Comparison of ENCODE assay signal across 12 mouse cellular contexts in genomic region chr2:128295018-128295424, GRCm38 (mm10).
A peak's percentile ranks its signal among the peaks of the same experiment; 100 is the strongest.
DNase-seq lines count a peak whose midpoint lies in the region; ATAC-seq and TF ChIP-seq lines count a peak whose summit lies in the region.
"Had no signal": no experiment of that assay in that cellular context is flagged by ENCODE, and none has a peak within 500 bp of the region (broad histone marks: within the 10 kb centered on the region; RNA-seq: fewer than 3 reads in every experiment).

No protein-coding gene starts in this region.

- H3K27ac ChIP-seq in liver, postnatal 0 days (ENCODE audit: low read depth), result no peak overlapping the region
- H3K27ac ChIP-seq: embryonic facial prominence, embryonic 10.5 days; heart, embryonic 13.5 days had no signal

- peaks cover 13% of the 10 kb centered on the region for H3K4me1 ChIP-seq in liver, postnatal 0 days (ENCODE audit: insufficient read depth)

- no peaks in the 10 kb centered on the region for H3K9me3 ChIP-seq in liver, postnatal 0 days (ENCODE audit: low read length)

- peak; percentile 29; the same call in 1 of the 2 replicates for ATAC-seq in liver, postnatal 0 days
- ATAC-seq: forebrain, postnatal 0 days had no signal

- H3K4me3 ChIP-seq in C2C12 (ENCODE audit: insufficient read depth, poor library complexity, severe bottlenecking), result no peak overlapping the region
- no peak overlapping the region for H3K4me3 ChIP-seq in liver, postnatal 0 days (ENCODE audit: low read depth, low read length)
- H3K4me3 ChIP-seq: embryonic facial prominence, embryonic 10.5 days; heart, embryonic 13.5 days had no signal

- H3K36me3 ChIP-seq in C2C12 (ENCODE audit: control insufficient read depth, insufficient read depth), result no peaks in the 10 kb centered on the region
- no peaks in the 10 kb centered on the region for H3K36me3 ChIP-seq in liver, postnatal 0 days (replicated peaks; ENCODE audit: insufficient read depth, low read length)
- H3K36me3 ChIP-seq: embryonic facial prominence, embryonic 10.5 days; heart, embryonic 13.5 days had no signal

- WGBS in liver, postnatal 0 days (ENCODE audit: insufficient replicate concordance), result 26% methylated on average over 11 of the region's 11 CpGs

- no peak overlapping the region for H3K4me2 ChIP-seq in liver, postnatal 0 days (ENCODE audit: low read depth, low read length)
- H3K4me2 ChIP-seq: heart, embryonic 13.5 days had no signal

- DNase-seq in Muller cell, postnatal 12 days (ENCODE audit: inconsistent ontology term), result peak; percentile 28
- peak; percentile 49 for DNase-seq in liver, postnatal 0 days
- DNase-seq in spleen, postnatal 4 days (ENCODE audit: low spot score in 2 of 2), result peak; percentile 23 to 67
- no peak for DNase-seq in heart, postnatal 4 days
- no peak for DNase-seq in retina, postnatal 1 day
- no peak for DNase-seq in urinary bladder, postnatal 10 days (ENCODE audit: low spot score)
- DNase-seq in ovary, postnatal 36 days (ENCODE audit: low spot score), result no peak
- DNase-seq: forebrain, postnatal 0 days; midbrain, embryonic 14.5 days had no signal

- no peaks in the 10 kb centered on the region for H3K79me2 ChIP-seq in C2C12 (ENCODE audit: control insufficient read depth, insufficient read depth)

- H3K9ac ChIP-seq in liver, postnatal 0 days (replicated peaks), result no peak overlapping the region
- H3K9ac ChIP-seq: forebrain, postnatal 0 days; heart, embryonic 13.5 days had no signal

- H3ac ChIP-seq in C2C12 (ENCODE audit: control insufficient read depth, insufficient read length, low read depth), result no peak overlapping the region

- TF ChIP-seq CTCF in C2C12 (IDR thresholded peaks at IDR 0.05; ENCODE audit: control insufficient read depth, insufficient read depth, insufficient read length), result no peak
- TF ChIP-seq CTCF in liver, postnatal 0 days (IDR thresholded peaks at IDR 0.05; ENCODE audit: low read depth), result no peak

- H3K79me3 ChIP-seq in C2C12 (ENCODE audit: low read depth), result no peaks in the 10 kb centered on the region

- TF ChIP-seq EP300 in liver, postnatal 0 days (IDR thresholded peaks at IDR 0.05; ENCODE audit: low read depth), result peak; percentile 43; the same call in 1 of the 2 replicates

- no peaks in the 10 kb centered on the region for H3K27me3 ChIP-seq in C2C12 (ENCODE audit: control insufficient read depth, insufficient read depth, insufficient read length)
- H3K27me3 ChIP-seq in liver, postnatal 0 days (ENCODE audit: insufficient read depth, low read length), result no peaks in the 10 kb centered on the region
- H3K27me3 ChIP-seq: heart, embryonic 13.5 days had no signal

TF ChIP-seq in C2C12, 6 proteins besides CTCF, POLR2A, EP300 and RAD21:
- TF ChIP-seq MAX (IDR thresholded peaks at IDR 0.05), result no peak
- TF ChIP-seq MYOD1 (IDR thresholded peaks at IDR 0.05; ENCODE audit: control insufficient read depth, insufficient read length, low read depth), result peak; percentile 73
- TF ChIP-seq MYOG (IDR thresholded peaks at IDR 0.05; ENCODE audit: control insufficient read depth, extremely low read depth, insufficient read length), result no peak
- peak; percentile 55 for TF ChIP-seq CEBPB (IDR thresholded peaks at IDR 0.05; ENCODE audit: low read depth)

Comparison
In these comparisons a context has a peak if more than half of its experiments do, and no peak if none do; other contexts are left out.
1. DNase-seq: peak in Muller cell, postnatal 12 days (single experiment), liver, postnatal 0 days (single experiment) and spleen, postnatal 4 days (2 of 2); none in heart, postnatal 4 days (single experiment), retina, postnatal 1 day (single experiment), urinary bladder, postnatal 10 days (single experiment) and ovary, postnatal 36 days (single experiment).